Mouse (Mus musculus): ENCODE data around the gene Cenpo. TPM values are rescaled to one million over a fixed set of nuclear protein-coding genes. Genes with fewer than 3 reads are reported as not detected.
"Not testable (repeated sequence)": the region's sequence is repeated elsewhere in the genome, so short reads cannot be mapped to it uniquely, and the experiment has no call there.

Gene Cenpo
- polyA plus RNA-seq, 1 experiment from 2014 or later = 4.7 TPM

GRCm38 (mm10) chr12:4252742-4253655 is 18.9 kb upstream of the Cenpo start:
- Histone ChIP-seq H3K4me3 (ENCODE audit: low read depth, low read length) (no peak overlapping the region), H3K36me3 (replicated peaks; ENCODE audit: insufficient read depth, low read length) (no peaks in the 10 kb centered on the region), H3K9ac (replicated peaks) (no peak overlapping the region), H3K27me3 (ENCODE audit: insufficient read depth, low read length) (no peaks in the 10 kb centered on the region), H3K4me2 (ENCODE audit: low read depth, low read length) (peak overlapping the region; percentile 33; the same call in 1 of the 2 replicates), H3K9me3 (ENCODE audit: low read length) (no peaks in the 10 kb centered on the region), H3K4me1 (ENCODE audit: insufficient read depth) (no peaks in the 10 kb centered on the region), H3K27ac (ENCODE audit: low read depth) (no peak overlapping the region)
- DNase-seq (peak; percentile 34), ATAC-seq (peak; percentile 95)
- WGBS (ENCODE audit: insufficient replicate concordance) = 62% methylated on average over 16 of the region's 16 CpGs
- peak; percentile 93 for TF ChIP-seq EP300 (IDR thresholded peaks at IDR 0.05; ENCODE audit: low read depth)
- TF ChIP-seq CTCF (IDR thresholded peaks at IDR 0.05; ENCODE audit: low read depth) = no peak

DNA sequence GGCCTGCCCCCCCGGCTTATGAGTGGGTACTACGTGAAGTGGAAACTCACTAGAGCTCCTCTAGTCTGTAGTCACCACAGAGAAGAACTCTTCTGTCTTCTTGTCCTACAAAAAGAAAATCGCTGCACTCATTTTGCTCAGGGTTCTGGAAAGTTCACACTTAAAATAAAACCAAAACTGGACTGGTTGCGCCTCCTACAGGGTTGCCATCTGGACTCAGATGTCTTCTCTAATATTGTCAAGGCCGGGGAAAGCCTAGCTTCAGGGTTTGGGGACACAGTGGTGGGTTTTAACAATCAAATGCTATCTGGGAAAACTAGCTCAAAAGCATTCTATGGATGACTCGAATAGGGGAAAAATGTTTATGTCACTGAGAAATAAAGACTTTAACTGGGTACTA is 15.7 kb upstream of the Cenpo start:
- 81% methylated on average over 6 of the region's 6 CpGs for WGBS (ENCODE audit: insufficient replicate concordance)
- Histone ChIP-seq H3K36me3 (replicated peaks; ENCODE audit: insufficient read depth, low read length) (0 out of 2 replicates have a peak, but pooled peaks cover 4% of the 10 kb centered on the region), H3K27ac (ENCODE audit: low read depth) (no peak overlapping the region), H3K4me1 (ENCODE audit: insufficient read depth) (no peaks in the 10 kb centered on the region), H3K4me2 (ENCODE audit: low read depth, low read length) (no peak overlapping the region), H3K4me3 (ENCODE audit: low read depth, low read length) (no peak overlapping the region), H3K27me3 (ENCODE audit: insufficient read depth, low read length) (no peaks in the 10 kb centered on the region), H3K9ac (replicated peaks) (no peak overlapping the region), H3K9me3 (ENCODE audit: low read length) (no peaks in the 10 kb centered on the region)
- TF ChIP-seq CTCF (IDR thresholded peaks at IDR 0.05; ENCODE audit: low read depth) = no peak
- no peak for TF ChIP-seq EP300 (IDR thresholded peaks at IDR 0.05; ENCODE audit: low read depth)
- DNase-seq = no peak
- ATAC-seq = no peak

GRCm38 (mm10) chr12:4245742-4246141 is 11.6 kb upstream of the Cenpo start:
- no peak for ATAC-seq

GRCm38 (mm10) chr12:4243805-4244204 is 9.7 kb upstream of the Cenpo start:
- no peak for DNase-seq
- no peak for ATAC-seq
- Histone ChIP-seq H3K4me2 (ENCODE audit: low read depth, low read length) (no peak overlapping the region), H3K9ac (replicated peaks) (no peak overlapping the region), H3K4me3 (ENCODE audit: low read depth, low read length) (no peak overlapping the region), H3K36me3 (replicated peaks; ENCODE audit: insufficient read depth, low read length) (0 out of 2 replicates have a peak, but pooled peaks cover 4% of the 10 kb centered on the region), H3K4me1 (ENCODE audit: insufficient read depth) (no peaks in the 10 kb centered on the region), H3K27me3 (ENCODE audit: insufficient read depth, low read length) (no peaks in the 10 kb centered on the region), H3K27ac (ENCODE audit: low read depth) (no peak overlapping the region), H3K9me3 (ENCODE audit: low read length) (no peaks in the 10 kb centered on the region)
- TF ChIP-seq CTCF (IDR thresholded peaks at IDR 0.05; ENCODE audit: low read depth) = no peak
- TF ChIP-seq EP300 (IDR thresholded peaks at IDR 0.05; ENCODE audit: low read depth) = no peak
- WGBS (ENCODE audit: insufficient replicate concordance) = 64% methylated on average over 2 of the region's 2 CpGs

More at GRCm38 (mm10) chr12:4245742-4246141, 11.6 kb upstream of the Cenpo start:
- H3K4me3 ChIP-seq (ENCODE audit: low read depth, low read length) = no peak overlapping the region
- no peak overlapping the region for H3K4me2 ChIP-seq (ENCODE audit: low read depth, low read length)
- no peak overlapping the region for H3K9ac ChIP-seq (replicated peaks)
- DNase-seq = no peak
- 77% methylated on average over 10 of the region's 10 CpGs for WGBS (ENCODE audit: insufficient replicate concordance)
- TF ChIP-seq EP300 (IDR thresholded peaks at IDR 0.05; ENCODE audit: low read depth) = no peak
- no peak for TF ChIP-seq CTCF (IDR thresholded peaks at IDR 0.05; ENCODE audit: low read depth)
- H3K27ac ChIP-seq (ENCODE audit: low read depth) = no peak overlapping the region
- H3K36me3 ChIP-seq (replicated peaks; ENCODE audit: insufficient read depth, low read length) = 0 out of 2 replicates have a peak, but pooled peaks cover 4% of the 10 kb centered on the region
- no peaks in the 10 kb centered on the region for H3K27me3 ChIP-seq (ENCODE audit: insufficient read depth, low read length)
- no peaks in the 10 kb centered on the region for H3K9me3 ChIP-seq (ENCODE audit: low read length)
- H3K4me1 ChIP-seq (ENCODE audit: insufficient read depth) = no peaks in the 10 kb centered on the region

GRCm38 (mm10) chr12:4240281-4240680 is 6.2 kb upstream of the Cenpo start:
- H3K4me2 ChIP-seq (ENCODE audit: low read depth, low read length); H3K9ac ChIP-seq (replicated peaks); H3K36me3 ChIP-seq (replicated peaks; ENCODE audit: insufficient read depth, low read length); H3K4me3 ChIP-seq (ENCODE audit: low read depth, low read length); H3K9me3 ChIP-seq (ENCODE audit: low read length); H3K27ac ChIP-seq (ENCODE audit: low read depth); DNase-seq; H3K4me1 ChIP-seq (ENCODE audit: insufficient read depth); ATAC-seq; H3K27me3 ChIP-seq (ENCODE audit: insufficient read depth, low read length): not testable (repeated sequence)
- WGBS (ENCODE audit: insufficient replicate concordance) = 64% methylated on average over 7 of the region's 8 CpGs

DNA sequence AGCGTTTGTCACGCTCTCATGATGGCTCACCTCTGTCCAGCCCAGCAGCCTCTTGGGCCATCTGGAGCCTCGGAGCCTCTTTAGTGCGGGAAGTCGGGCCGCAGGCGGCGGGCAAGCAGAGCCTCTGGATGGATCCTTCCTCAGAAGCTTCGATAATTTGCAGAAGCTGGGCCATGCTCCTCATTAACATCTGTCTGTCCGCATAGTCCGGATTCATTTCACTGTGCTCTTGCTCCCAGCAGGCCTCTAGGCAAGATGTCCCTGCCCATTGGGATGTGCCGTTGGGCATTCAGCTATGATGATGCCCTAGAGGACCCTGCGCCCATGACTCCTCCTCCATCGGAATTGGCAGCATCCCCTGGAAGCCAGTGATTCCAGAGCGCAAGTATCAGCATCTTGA is 3.4 kb upstream of the Cenpo start:
- 90% methylated on average over 15 of the region's 15 CpGs for WGBS (ENCODE audit: insufficient replicate concordance)
- no peak overlapping the region for H3K4me3 ChIP-seq (ENCODE audit: low read depth, low read length)
- TF ChIP-seq CTCF (IDR thresholded peaks at IDR 0.05; ENCODE audit: low read depth) = no peak
- no peak for TF ChIP-seq EP300 (IDR thresholded peaks at IDR 0.05; ENCODE audit: low read depth)
- H3K27ac ChIP-seq (ENCODE audit: low read depth) = no peak overlapping the region
- no peak for ATAC-seq
- H3K36me3 ChIP-seq (replicated peaks; ENCODE audit: insufficient read depth, low read length) = no peaks in the 10 kb centered on the region
- no peak overlapping the region for H3K9ac ChIP-seq (replicated peaks)
- no peaks in the 10 kb centered on the region for H3K27me3 ChIP-seq (ENCODE audit: insufficient read depth, low read length)
- H3K4me1 ChIP-seq (ENCODE audit: insufficient read depth) = peaks cover 10% of the 10 kb centered on the region
- no peaks in the 10 kb centered on the region for H3K9me3 ChIP-seq (ENCODE audit: low read length)
- no peak overlapping the region for H3K4me2 ChIP-seq (ENCODE audit: low read depth, low read length)
- no peak for DNase-seq
